Mouse (Mus musculus) adrenal gland (tissue): Measurements from ENCODE around the gene Fut2.

Source experiments
- intact Hi-C: fragments of 180-260 bp; cut with DNase I; formaldehyde crosslinking; loops from one replicate; pipeline ENCODE4 v1.15.1; 2025

Fut2 gene

GRCm38 (mm10) chr7:45702809-45703520 is 36.8 kb upstream of the Fut2 start:
- intact Hi-C loops = no loop called here

GRCm38 (mm10) chr7:45702316-45702715 is 36.1 kb upstream of the Fut2 start:
- intact Hi-C loops = no loop called here

GRCm38 (mm10) chr7:45701607-45702006 is 35.4 kb upstream of the Fut2 start:
- intact Hi-C loops = no loop called here

GRCm38 (mm10) chr7:45701072-45701471 is 34.9 kb upstream of the Fut2 start:
- intact Hi-C loops = no loop called here

- intact Hi-C loops = no loop called here
Observed at GRCm38 (mm10) chr7:45700301-45701015, 34.3 kb upstream of the Fut2 start.

GRCm38 (mm10) chr7:45699523-45700141 is 33.4 kb upstream of the Fut2 start, which contains the start of gene Car11:
TSS of gene Car11 (plus strand) at chr7:45699843.
- intact Hi-C loops = no loop called here

- intact Hi-C loops = no loop called here
Observed at GRCm38 (mm10) chr7:45697894-45698293, 31.7 kb upstream of the Fut2 start.

GRCm38 (mm10) chr7:45695098-45695497 is 28.9 kb upstream of the Fut2 start:
- intact Hi-C loops = no loop called here

- intact Hi-C loops = no loop called here
Observed at GRCm38 (mm10) chr7:45693921-45694591, 27.9 kb upstream of the Fut2 start, which contains the start of gene Sec1. TSS of gene Sec1 (minus strand) at chr7:45694402.

- intact Hi-C loops = no loop called here
Observed at GRCm38 (mm10) chr7:45692364-45692763, 26.2 kb upstream of the Fut2 start.

- intact Hi-C loops = no loop called here
Observed at GRCm38 (mm10) chr7:45689800-45690199, 23.6 kb upstream of the Fut2 start.

GRCm38 (mm10) chr7:45689099-45689498 is 22.9 kb upstream of the Fut2 start:
- intact Hi-C loops = no loop called here

GRCm38 (mm10) chr7:45686841-45687240 is 20.6 kb upstream of the Fut2 start:
- intact Hi-C loops = no loop called here

GRCm38 (mm10) chr7:45685811-45686210 is 19.6 kb upstream of the Fut2 start:
- intact Hi-C loops = no loop called here

GRCm38 (mm10) chr7:45683396-45684050 is 17.3 kb upstream of the Fut2 start, which contains the start of gene Ntn5:
TSS of gene Ntn5 (plus strand) at chr7:45684022.
- intact Hi-C loops = loop anchor here (5.0 kb wide), 2 partner anchors 41 to 91 kb away; no protein-coding TSS in a partner anchor

- intact Hi-C loops = loop anchor here (5.0 kb wide), 2 partner anchors 40 to 90 kb away; no protein-coding TSS in a partner anchor
Observed at GRCm38 (mm10) chr7:45682144-45683126, 16.2 kb upstream of the Fut2 start.

- intact Hi-C loops = loop anchor here (5.0 kb wide), 2 partner anchors 39 to 89 kb away; no protein-coding TSS in a partner anchor
Observed at GRCm38 (mm10) chr7:45681046-45681736, 15.0 kb upstream of the Fut2 start.

- intact Hi-C loops = loop anchor here (5.0 kb wide), 2 partner anchors 38 to 88 kb away; no protein-coding TSS in a partner anchor
Observed at GRCm38 (mm10) chr7:45679966-45680621, 13.9 kb upstream of the Fut2 start.
